Mouse (Mus musculus) bone marrow, adult 2 months (tissue): ENCODE measurements around the gene Tmco4.

Experiments
- CTCF ChIP-seq: fragments of 200-500 bp; IDR thresholded peaks from 2 replicates; pipeline ENCODE4 v1.5.1; 2011; ENCODE audit warnings: low read length, control low read depth; ENCODE audit not compliant: control insufficient read depth, insufficient read depth
- POLR2A ChIP-seq: fragments of 200-500 bp; IDR thresholded peaks from 2 replicates; pipeline ENCODE4 v1.6.1; 2011; ENCODE audit warnings: low read depth, mild to moderate bottlenecking, control low read depth, low read length, borderline replicate concordance; ENCODE audit not compliant: control insufficient read depth

GRCm38 (mm10) chr4:139007353-139007752 lies 34.7 kb downstream of the Tmco4 start:
- no peak for TF ChIP-seq POLR2A
- no peak for TF ChIP-seq CTCF
